Mouse (Mus musculus): ENCODE data around the gene 4921539E11Rik. TPM values are rescaled to one million over a fixed set of nuclear protein-coding genes. Genes with fewer than 3 reads are reported as not detected.

Gene 4921539E11Rik
- total and polyA plus RNA-seq, 2 experiments from 2014 or later = not detected

DNA sequence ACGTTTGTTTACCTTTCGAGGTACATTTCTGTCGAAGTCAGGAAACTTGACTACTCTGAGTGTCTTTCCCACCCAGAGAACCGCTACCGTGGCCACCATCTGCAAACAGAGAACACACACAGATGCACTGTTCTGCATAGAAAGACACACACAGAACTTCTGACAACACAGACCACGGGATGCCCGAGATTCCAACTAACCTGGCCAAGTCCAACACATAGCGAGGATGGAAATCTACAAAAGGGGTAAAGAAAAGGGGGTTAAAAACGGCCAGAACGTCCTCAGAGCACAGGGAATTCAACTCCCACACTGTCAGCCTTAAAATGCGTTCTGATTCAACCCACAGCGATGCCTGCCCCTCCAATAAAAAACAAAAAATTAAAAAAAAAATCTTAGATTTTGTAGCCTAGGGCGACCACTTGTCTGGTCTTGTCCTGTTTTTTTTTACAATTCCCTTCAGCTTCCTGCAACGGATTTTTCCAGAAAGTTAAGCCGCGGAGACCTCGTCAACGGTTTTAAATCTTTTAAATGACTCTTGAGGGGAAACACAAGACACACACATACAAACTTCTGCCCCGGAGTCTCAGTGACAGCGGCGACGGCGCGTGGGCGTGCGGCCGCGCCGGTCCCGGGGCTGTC is 76.7 kb downstream of the 4921539E11Rik start:
- H3K4me2 ChIP-seq (ENCODE audit: low read depth, low read length, poor library complexity, severe bottlenecking) = peak overlapping the region; percentile 73
- peaks cover 9% of the 10 kb centered on the region; the same call in 1 of the 2 replicates for H3K36me3 ChIP-seq (ENCODE audit: insufficient read depth, low read length)
- WGBS = 2% methylated on average over 30 of the region's 30 CpGs
- DNase-seq (ENCODE audit: low spot score) (peak; percentile 32), ATAC-seq (ENCODE audit: low FRiP score) (no peak)
- peak overlapping the region; percentile 86 for H3K4me3 ChIP-seq (ENCODE audit: low read depth, low read length)
- H3K27me3 ChIP-seq (ENCODE audit: insufficient read depth, low read length) = no peaks in the 10 kb centered on the region
- no peak for TF ChIP-seq CTCF (IDR thresholded peaks at IDR 0.05)
- peak overlapping the region; percentile 99 for H3K9ac ChIP-seq (replicated peaks; ENCODE audit: low read length, poor library complexity, severe bottlenecking)
- H3K4me1 ChIP-seq (ENCODE audit: insufficient read depth, low read length) = peaks cover 3% of the 10 kb centered on the region; the same call in 1 of the 2 replicates
- peak overlapping the region; percentile 99 for H3K27ac ChIP-seq (ENCODE audit: low read depth, low read length)
- no peaks in the 10 kb centered on the region for H3K9me3 ChIP-seq (ENCODE audit: low read length)

DNA sequence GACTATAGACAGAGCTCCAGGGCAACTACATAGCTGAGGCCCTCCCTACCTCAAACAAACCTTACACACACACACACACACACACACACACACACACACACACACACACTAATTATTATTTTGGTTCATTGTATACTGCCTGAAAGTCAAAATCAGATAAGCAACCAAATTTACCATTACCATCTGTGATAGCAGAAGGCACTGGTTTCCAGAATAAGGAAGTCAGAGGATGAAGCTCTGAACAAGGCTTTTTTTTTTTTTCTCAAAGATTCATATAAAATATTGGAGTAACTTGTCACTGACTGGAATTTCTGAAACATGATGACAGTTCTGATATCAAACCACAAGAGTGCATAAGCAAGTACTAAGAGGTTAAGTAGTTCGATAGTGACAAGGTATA is 82.1 kb downstream of the 4921539E11Rik start:
- TF ChIP-seq CTCF (IDR thresholded peaks at IDR 0.05) = no peak
- no peak overlapping the region for H3K4me2 ChIP-seq (ENCODE audit: low read depth, low read length, poor library complexity, severe bottlenecking)
- no peaks in the 10 kb centered on the region for H3K27me3 ChIP-seq (ENCODE audit: insufficient read depth, low read length)
- peaks cover 22% of the 10 kb centered on the region; the same call in 1 of the 2 replicates for H3K36me3 ChIP-seq (ENCODE audit: insufficient read depth, low read length)
- no peak overlapping the region for H3K9ac ChIP-seq (replicated peaks; ENCODE audit: low read length, poor library complexity, severe bottlenecking)
- no peaks in the 10 kb centered on the region for H3K4me1 ChIP-seq (ENCODE audit: insufficient read depth, low read length)
- H3K9me3 ChIP-seq (ENCODE audit: low read length) = no peaks in the 10 kb centered on the region
- no peak for DNase-seq (ENCODE audit: low spot score)
- WGBS = 98% methylated on average over 1 of the region's 1 CpGs
- H3K4me3 ChIP-seq (ENCODE audit: low read depth, low read length) = no peak overlapping the region
- H3K27ac ChIP-seq (ENCODE audit: low read depth, low read length) = no peak overlapping the region
- no peak for ATAC-seq (ENCODE audit: low FRiP score)

GRCm38 (mm10) chr4:103203646-103204045 is 87.0 kb downstream of the 4921539E11Rik start:
- no peak overlapping the region for H3K27ac ChIP-seq (ENCODE audit: low read depth, low read length)
- 80% methylated on average over 2 of the region's 2 CpGs for WGBS
- TF ChIP-seq CTCF (IDR thresholded peaks at IDR 0.05) = no peak
- no peaks in the 10 kb centered on the region for H3K27me3 ChIP-seq (ENCODE audit: insufficient read depth, low read length)
- ATAC-seq (ENCODE audit: low FRiP score) = no peak
- no peak overlapping the region for H3K4me2 ChIP-seq (ENCODE audit: low read depth, low read length, poor library complexity, severe bottlenecking)
- peak; percentile 20 for DNase-seq (ENCODE audit: low spot score)
- H3K36me3 ChIP-seq (ENCODE audit: insufficient read depth, low read length) = peaks cover 13% of the 10 kb centered on the region; the same call in 1 of the 2 replicates
- H3K9ac ChIP-seq (replicated peaks; ENCODE audit: low read length, poor library complexity, severe bottlenecking) = no peak overlapping the region
- H3K4me3 ChIP-seq (ENCODE audit: low read depth, low read length) = no peak overlapping the region
- H3K4me1 ChIP-seq (ENCODE audit: insufficient read depth, low read length) = no peaks in the 10 kb centered on the region
- no peaks in the 10 kb centered on the region for H3K9me3 ChIP-seq (ENCODE audit: low read length)

GRCm38 (mm10) chr4:103200046-103200445 is 90.6 kb downstream of the 4921539E11Rik start:
- H3K9me3 ChIP-seq (ENCODE audit: low read length) = no peaks in the 10 kb centered on the region
- H3K27me3 ChIP-seq (ENCODE audit: insufficient read depth, low read length) = no peaks in the 10 kb centered on the region
- H3K4me2 ChIP-seq (ENCODE audit: low read depth, low read length, poor library complexity, severe bottlenecking) = no peak overlapping the region
- TF ChIP-seq CTCF (IDR thresholded peaks at IDR 0.05) = no peak
- H3K27ac ChIP-seq (ENCODE audit: low read depth, low read length) = no peak overlapping the region
- H3K4me1 ChIP-seq (ENCODE audit: insufficient read depth, low read length) = no peaks in the 10 kb centered on the region
- 96% methylated on average over 1 of the region's 1 CpGs for WGBS
- 0 out of 2 replicates have a peak, but pooled peaks cover 5% of the 10 kb centered on the region for H3K36me3 ChIP-seq (ENCODE audit: insufficient read depth, low read length)
- ATAC-seq (ENCODE audit: low FRiP score) = no peak
- no peak for DNase-seq (ENCODE audit: low spot score)
- no peak overlapping the region for H3K4me3 ChIP-seq (ENCODE audit: low read depth, low read length)
- H3K9ac ChIP-seq (replicated peaks; ENCODE audit: low read length, poor library complexity, severe bottlenecking) = no peak overlapping the region

GRCm38 (mm10) chr4:103199086-103199485 is 91.6 kb downstream of the 4921539E11Rik start:
- Histone ChIP-seq H3K9me3 (ENCODE audit: low read length) (no peaks in the 10 kb centered on the region), H3K36me3 (ENCODE audit: insufficient read depth, low read length) (0 out of 2 replicates have a peak, but pooled peaks cover 5% of the 10 kb centered on the region), H3K27ac (ENCODE audit: low read depth, low read length) (no peak overlapping the region), H3K4me3 (ENCODE audit: low read depth, low read length) (no peak overlapping the region), H3K4me1 (ENCODE audit: insufficient read depth, low read length) (no peaks in the 10 kb centered on the region), H3K27me3 (ENCODE audit: insufficient read depth, low read length) (no peaks in the 10 kb centered on the region), H3K9ac (replicated peaks; ENCODE audit: low read length, poor library complexity, severe bottlenecking) (no peak overlapping the region), H3K4me2 (ENCODE audit: low read depth, low read length, poor library complexity, severe bottlenecking) (no peak overlapping the region)
- DNase-seq (ENCODE audit: low spot score) (no peak), ATAC-seq (ENCODE audit: low FRiP score) (no peak)
- 47% methylated on average over 4 of the region's 4 CpGs for WGBS
- TF ChIP-seq CTCF (IDR thresholded peaks at IDR 0.05) = no peak

DNA sequence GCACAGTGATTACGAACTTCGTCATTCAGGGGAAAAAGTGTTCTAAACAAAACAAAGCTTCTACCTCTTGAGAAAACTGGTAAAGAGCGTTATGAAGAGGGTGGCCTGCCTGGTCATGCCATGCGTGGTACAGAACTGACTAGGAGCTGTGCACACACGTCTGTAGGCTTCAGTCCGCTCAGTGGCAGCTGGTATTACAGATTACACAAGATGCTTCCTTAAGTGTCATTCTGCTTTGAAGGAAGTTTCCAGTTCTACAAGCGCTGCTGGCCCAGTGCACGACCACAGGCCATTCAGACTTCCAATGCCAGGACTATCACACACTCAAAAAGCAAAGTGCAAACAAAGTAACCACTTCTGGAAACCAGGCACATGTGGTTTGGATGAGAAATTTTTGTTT is 93.3 kb downstream of the 4921539E11Rik start:
- TF ChIP-seq CTCF (IDR thresholded peaks at IDR 0.05) = no peak
- H3K9me3 ChIP-seq (ENCODE audit: low read length) = no peaks in the 10 kb centered on the region
- H3K4me1 ChIP-seq (ENCODE audit: insufficient read depth, low read length) = no peaks in the 10 kb centered on the region
- H3K4me3 ChIP-seq (ENCODE audit: low read depth, low read length) = no peak overlapping the region
- ATAC-seq (ENCODE audit: low FRiP score) (no peak), DNase-seq (ENCODE audit: low spot score) (no peak)
- H3K36me3 ChIP-seq (ENCODE audit: insufficient read depth, low read length) = peaks cover 5% of the 10 kb centered on the region
- 96% methylated on average over 8 of the region's 8 CpGs for WGBS
- H3K4me2 ChIP-seq (ENCODE audit: low read depth, low read length, poor library complexity, severe bottlenecking) = no peak overlapping the region
- no peak overlapping the region for H3K9ac ChIP-seq (replicated peaks; ENCODE audit: low read length, poor library complexity, severe bottlenecking)
- H3K27me3 ChIP-seq (ENCODE audit: insufficient read depth, low read length) = no peaks in the 10 kb centered on the region
- H3K27ac ChIP-seq (ENCODE audit: low read depth, low read length) = no peak overlapping the region
